Mouse (Mus musculus): ENCODE measurements around the gene Vps13a. TPM values are rescaled to one million over a fixed set of nuclear protein-coding genes. Genes with fewer than 3 reads are reported as not detected.
A peak's percentile ranks its signal among the peaks of the same experiment; 100 is the strongest.

Gene Vps13a
- total and polyA plus RNA-seq, 3 experiments: 3.2 to 34.9 (median 31.4) TPM

GRCm38 (mm10) chr19:16755854-16756253 lies 24.9 kb downstream of the Vps13a start:
- Histone ChIP-seq H3K27ac (no peak overlapping the region), H3K4me1 (ENCODE audit: control insufficient read depth, insufficient read depth, low read length) (no peaks in the 10 kb centered on the region), H3K36me3 (ENCODE audit: control insufficient read depth, insufficient read depth, low read length) (no peaks in the 10 kb centered on the region), H3K79me2 (replicated peaks; ENCODE audit: control insufficient read depth, insufficient read depth, low read length) (no peaks in the 10 kb centered on the region), H3K4me3 (no peak overlapping the region), H3K27me3 (ENCODE audit: control insufficient read depth, insufficient read depth, low read length) (no peaks in the 10 kb centered on the region), H3K9ac (ENCODE audit: low read depth, low read length) (no peak overlapping the region)
- intact Hi-C loops (cut with DNase I): loop anchor here (2.0 kb wide), 1 partner anchor 29 kb away; no protein-coding TSS in a partner anchor
- TF ChIP-seq EP300 (IDR thresholded peaks at IDR 0.05; ENCODE audit: insufficient read depth, low read depth, low read length) (no peak), CTCF (IDR thresholded peaks at IDR 0.05) (peak; percentile 43)
- no peak for DNase-seq

GRCm38 (mm10) chr19:16755226-16755625 lies 25.5 kb downstream of the Vps13a start:
- no peaks in the 10 kb centered on the region for H3K4me1 ChIP-seq (ENCODE audit: control insufficient read depth, insufficient read depth, low read length)
- DNase-seq: no peak
- no peak overlapping the region for H3K9ac ChIP-seq (ENCODE audit: low read depth, low read length)
- H3K36me3 ChIP-seq (ENCODE audit: control insufficient read depth, insufficient read depth, low read length): no peaks in the 10 kb centered on the region
- no peak for TF ChIP-seq EP300 (IDR thresholded peaks at IDR 0.05; ENCODE audit: insufficient read depth, low read depth, low read length)
- no peak for TF ChIP-seq POLR2A (IDR thresholded peaks at IDR 0.05; ENCODE audit: insufficient read depth, low read depth, low read length)
- TF ChIP-seq CTCF (IDR thresholded peaks at IDR 0.05): no peak
- H3K4me3 ChIP-seq: no peak overlapping the region
- no peaks in the 10 kb centered on the region for H3K79me2 ChIP-seq (replicated peaks; ENCODE audit: control insufficient read depth, insufficient read depth, low read length)
- no peak overlapping the region for H3K27ac ChIP-seq
- 94% methylated on average over 7 of the region's 7 CpGs for WGBS
- no peaks in the 10 kb centered on the region for H3K27me3 ChIP-seq (ENCODE audit: control insufficient read depth, insufficient read depth, low read length)
- intact Hi-C loops (cut with DNase I): no loop called here

- Histone ChIP-seq H3K36me3 (ENCODE audit: control insufficient read depth, insufficient read depth, low read length) (no peaks in the 10 kb centered on the region), H3K79me2 (replicated peaks; ENCODE audit: control insufficient read depth, insufficient read depth, low read length) (no peaks in the 10 kb centered on the region), H3K9ac (ENCODE audit: low read depth, low read length) (no peak overlapping the region), H3K27ac (no peak overlapping the region), H3K4me3 (no peak overlapping the region), H3K4me1 (ENCODE audit: control insufficient read depth, insufficient read depth, low read length) (no peaks in the 10 kb centered on the region), H3K27me3 (ENCODE audit: control insufficient read depth, insufficient read depth, low read length) (no peaks in the 10 kb centered on the region)
- WGBS: 67% methylated on average over 3 of the region's 3 CpGs
- no peak for TF ChIP-seq POLR2A (IDR thresholded peaks at IDR 0.05; ENCODE audit: insufficient read depth, low read depth, low read length)
- no peak for TF ChIP-seq CTCF (IDR thresholded peaks at IDR 0.05)
- TF ChIP-seq EP300 (IDR thresholded peaks at IDR 0.05; ENCODE audit: insufficient read depth, low read depth, low read length): no peak
- DNase-seq: no peak
- intact Hi-C loops (cut with DNase I): no loop called here
These were observed 27.6 kb downstream of the Vps13a start for GRCm38 (mm10) chr19:16753151-16753550.

GRCm38 (mm10) chr19:16736854-16737253 lies 43.9 kb downstream of the Vps13a start:
- no peaks in the 10 kb centered on the region for H3K27me3 ChIP-seq (ENCODE audit: control insufficient read depth, insufficient read depth, low read length)
- no peaks in the 10 kb centered on the region for H3K79me2 ChIP-seq (replicated peaks; ENCODE audit: control insufficient read depth, insufficient read depth, low read length)
- no peak for TF ChIP-seq POLR2A (IDR thresholded peaks at IDR 0.05; ENCODE audit: insufficient read depth, low read depth, low read length)
- no peak for TF ChIP-seq CTCF (IDR thresholded peaks at IDR 0.05)
- TF ChIP-seq EP300 (IDR thresholded peaks at IDR 0.05; ENCODE audit: insufficient read depth, low read depth, low read length): no peak
- peaks cover 2% of the 10 kb centered on the region for H3K36me3 ChIP-seq (ENCODE audit: control insufficient read depth, insufficient read depth, low read length)
- no peak overlapping the region for H3K27ac ChIP-seq
- intact Hi-C loops (cut with DNase I): no loop called here
- WGBS: 90% methylated on average over 4 of the region's 4 CpGs
- no peak overlapping the region for H3K4me3 ChIP-seq
- H3K4me1 ChIP-seq (ENCODE audit: control insufficient read depth, insufficient read depth, low read length): no peaks in the 10 kb centered on the region
- DNase-seq: no peak
- no peak overlapping the region for H3K9ac ChIP-seq (ENCODE audit: low read depth, low read length)

- Histone ChIP-seq H3K9ac (ENCODE audit: low read depth, low read length) (no peak overlapping the region), H3K4me1 (ENCODE audit: control insufficient read depth, insufficient read depth, low read length) (no peaks in the 10 kb centered on the region), H3K36me3 (ENCODE audit: control insufficient read depth, insufficient read depth, low read length) (no peaks in the 10 kb centered on the region), H3K79me2 (replicated peaks; ENCODE audit: control insufficient read depth, insufficient read depth, low read length) (no peaks in the 10 kb centered on the region), H3K27ac (no peak overlapping the region), H3K4me3 (no peak overlapping the region), H3K27me3 (ENCODE audit: control insufficient read depth, insufficient read depth, low read length) (no peaks in the 10 kb centered on the region)
- TF ChIP-seq EP300 (IDR thresholded peaks at IDR 0.05; ENCODE audit: insufficient read depth, low read depth, low read length): no peak
- peak; percentile 43 for TF ChIP-seq CTCF (IDR thresholded peaks at IDR 0.05)
- 40% methylated on average over 2 of the region's 2 CpGs for WGBS
- intact Hi-C loops (cut with DNase I): no loop called here
- DNase-seq: no peak
These were observed 52.0 kb downstream of the Vps13a start for GRCm38 (mm10) chr19:16728729-16729128.

- H3K79me2 ChIP-seq (replicated peaks; ENCODE audit: control insufficient read depth, insufficient read depth, low read length): no peaks in the 10 kb centered on the region
- intact Hi-C loops (cut with DNase I): no loop called here
- no peak for DNase-seq
- H3K9ac ChIP-seq (ENCODE audit: low read depth, low read length): no peak overlapping the region
- H3K27ac ChIP-seq: no peak overlapping the region
- 88% methylated on average over 3 of the region's 3 CpGs for WGBS
- TF ChIP-seq EP300 (IDR thresholded peaks at IDR 0.05; ENCODE audit: insufficient read depth, low read depth, low read length) (no peak), POLR2A (IDR thresholded peaks at IDR 0.05; ENCODE audit: insufficient read depth, low read depth, low read length) (no peak), CTCF (IDR thresholded peaks at IDR 0.05) (no peak)
- no peak overlapping the region for H3K4me3 ChIP-seq
- no peaks in the 10 kb centered on the region for H3K36me3 ChIP-seq (ENCODE audit: control insufficient read depth, insufficient read depth, low read length)
- H3K4me1 ChIP-seq (ENCODE audit: control insufficient read depth, insufficient read depth, low read length): no peaks in the 10 kb centered on the region
- no peaks in the 10 kb centered on the region for H3K27me3 ChIP-seq (ENCODE audit: control insufficient read depth, insufficient read depth, low read length)
These were observed 65.5 kb downstream of the Vps13a start for GRCm38 (mm10) chr19:16715249-16715648.

All from heart, adult 2 months (tissue).